Mouse (Mus musculus) layer of hippocampus, postnatal 14 days (tissue): Measurements from ENCODE around the gene Men1. TPM values are rescaled to one million over a fixed set of nuclear protein-coding genes. Genes with fewer than 3 reads are reported as not detected.

ENCODE experiments used
- DNase-seq, 2 experiments: peaks; one replicate each; pipeline ENCODE4 v3.0.0; 2021 to 2022; ENCODE audit warnings: low spot score in 2 of 2, mixed read lengths in 1 of 2
- microRNA-seq, 2 experiments: library from miRNA; unstranded; fragments of <30 nt; microRNA quantifications; one replicate each; pipeline ENCODE4 v1.2.0; 2021
- total RNA-seq, 2 experiments: library from RNA; stranded (reverse); gene quantifications; 2 replicates each; pipeline ENCODE4 v1.2.3; 2021

Men1 gene
- total RNA-seq, 2 experiments from 2014 or later = 66.4 to 68.2 TPM

DNA sequence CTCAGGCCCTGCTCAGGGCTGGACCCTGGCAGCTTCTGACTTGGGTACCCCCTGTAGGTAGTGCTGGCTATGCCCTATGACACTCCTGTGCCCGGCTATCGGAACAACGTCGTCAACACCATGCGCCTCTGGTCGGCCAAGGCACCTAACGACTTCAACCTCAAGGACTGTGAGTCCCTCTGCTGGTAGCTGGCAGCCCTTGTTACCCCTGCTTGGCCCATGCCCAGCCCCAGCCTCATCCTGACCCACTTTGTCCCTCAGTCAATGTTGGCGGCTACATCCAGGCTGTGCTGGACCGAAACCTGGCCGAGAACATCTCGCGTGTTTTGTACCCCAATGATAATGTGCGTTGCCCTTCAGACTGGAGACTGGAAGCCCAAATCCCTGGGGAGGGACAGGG, 53.2 kb downstream of the Men1 start:
- DNase-seq = no peak

DNA sequence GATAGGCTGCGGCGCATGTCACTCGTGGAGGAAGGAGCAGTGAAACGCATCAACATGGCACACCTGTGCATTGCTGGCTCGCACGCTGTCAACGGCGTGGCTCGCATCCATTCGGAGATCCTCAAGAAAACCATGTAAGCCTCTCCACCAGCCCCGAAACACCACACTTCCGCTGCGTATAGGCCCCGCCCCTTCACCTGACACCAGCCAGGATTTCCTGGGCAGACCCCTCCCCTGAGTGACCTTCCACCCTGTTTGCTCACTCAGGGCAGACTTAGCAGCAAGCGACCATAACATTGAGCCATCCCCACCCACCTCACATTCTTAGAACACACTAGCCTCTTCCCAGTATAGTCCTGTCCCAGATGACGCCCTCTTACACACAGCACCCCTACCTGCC, 55.0 kb downstream of the Men1 start:
- DNase-seq = no peak

DNA sequence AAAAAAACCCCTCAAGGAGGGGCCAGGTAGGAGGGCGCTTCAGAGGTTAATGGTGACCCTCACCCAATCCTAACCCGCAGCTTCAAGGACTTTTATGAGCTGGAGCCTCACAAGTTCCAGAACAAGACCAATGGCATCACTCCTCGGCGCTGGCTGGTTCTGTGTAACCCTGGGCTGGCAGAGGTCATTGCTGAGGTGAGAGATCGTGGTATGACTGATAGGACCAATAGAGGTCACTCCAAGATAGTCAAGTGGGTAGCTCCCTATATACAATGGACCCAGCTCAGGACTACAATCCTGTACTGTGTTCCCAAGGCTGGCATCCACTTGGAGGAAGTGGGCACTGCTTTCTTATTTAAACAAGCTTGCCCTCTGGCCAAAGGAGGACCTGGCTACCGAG, 55.5 kb downstream of the Men1 start:
- no peak for DNase-seq

Small RNA genes lying within 50 kb of the gene (microRNA-seq; reads per million reads assigned to microRNA genes)
- gene Mir6989 = 4.1 to 6.2 reads per million in 2 experiments

Other genes starting within 250 kb of the Men1 start
- gene Cdca5, start 250.0 kb upstream of the Men1 start, total RNA-seq = 1 to 10 TPM in 1 of 2 experiments, under 1 TPM in 1; 0.99 to 1.0 TPM
- gene AC131692.1, start 240.6 kb upstream of the Men1 start, total RNA-seq = not detected
- not detected for gene Naaladl1, start 229.2 kb upstream of the Men1 start, total RNA-seq
- 10 to 100 TPM; 16.8 to 18.2 TPM for gene Sac3d1, start 216.3 kb upstream of the Men1 start, total RNA-seq
- 10 to 100 TPM; 42.3 to 43.7 TPM for gene Snx15, start 206.7 kb upstream of the Men1 start, total RNA-seq
- gene Batf2, start 194.0 kb upstream of the Men1 start, total RNA-seq = under 1 TPM in 1 of 2 experiments, not detected in 1; 0.39 TPM
- gene Arl2, start 193.4 kb upstream of the Men1 start, total RNA-seq = 10 to 100 TPM; 63.2 to 65.9 TPM
- not detected for gene Majin, start 150.6 kb upstream of the Men1 start, total RNA-seq
- gene Gpha2, start 108.6 kb upstream of the Men1 start, total RNA-seq = not detected
- 100 to 1,000 TPM; 158 to 170 TPM for gene Ppp2r5b, start 99.1 kb upstream of the Men1 start, total RNA-seq
- 10 to 100 TPM; 35.9 to 38.2 TPM for gene Atg2a, start 93.3 kb upstream of the Men1 start, total RNA-seq
- 10 to 100 TPM; 68.8 to 79.0 TPM for gene Ehd1, start 58.3 kb upstream of the Men1 start, total RNA-seq
- gene Cdc42bpg, start 28.5 kb upstream of the Men1 start, total RNA-seq = 1 to 10 TPM; 4.9 to 5.6 TPM
- gene Map4k2, start 6.2 kb downstream of the Men1 start, total RNA-seq = 10 to 100 TPM; 82.6 to 85.8 TPM
- gene Sf1, start 28.7 kb downstream of the Men1 start, total RNA-seq = 100 to 1,000 TPM; 182 to 189 TPM
- gene Pygm, start 49.4 kb downstream of the Men1 start, total RNA-seq = 10 to 100 TPM; 28.0 to 37.5 TPM
- gene Rasgrp2, start 64.4 kb downstream of the Men1 start, total RNA-seq = 10 to 100 TPM; 40.2 to 44.9 TPM
- gene Nrxn2, start 83.8 kb downstream of the Men1 start, total RNA-seq = 100 to 1,000 TPM; 549 to 577 TPM
- 1 to 10 TPM; 1.5 to 2.4 TPM for gene Slc22a12, start 208.1 kb downstream of the Men1 start, total RNA-seq